Mouse (Mus musculus) lung, postnatal 0 days (tissue): ENCODE results near the gene E2f1.

Experiments used
- CTCF ChIP-seq: IDR thresholded peaks from 2 replicates; pipeline ENCODE4 v1.5.1; 2016; ENCODE audit warnings: antibody characterized with exemption, mild to moderate bottlenecking
- EP300 ChIP-seq: IDR thresholded peaks from 2 replicates; pipeline ENCODE4 v1.6.1; 2016; ENCODE audit warnings: antibody characterized with exemption, mild to moderate bottlenecking, control low read depth

DNA sequence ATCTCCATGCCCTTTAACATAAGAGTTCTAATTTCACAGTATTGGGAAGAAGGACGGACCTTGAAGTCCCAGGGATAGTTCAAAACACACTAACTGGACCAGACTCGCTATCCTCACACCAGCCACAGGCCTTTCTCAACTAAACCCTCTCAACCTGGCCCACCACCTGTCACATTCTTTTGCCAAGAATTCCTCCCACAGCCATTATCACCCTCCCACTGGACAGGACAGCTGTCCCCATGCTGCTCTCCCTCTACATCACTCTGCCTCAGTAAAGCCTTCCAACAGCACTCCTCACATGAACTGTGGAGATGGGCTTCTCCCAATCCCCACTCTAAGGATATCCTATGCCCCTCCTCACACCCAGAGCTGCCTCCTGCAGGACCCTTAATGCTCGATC is 4.1 kb downstream of the E2f1 start:
- no peak for TF ChIP-seq EP300
- no peak for TF ChIP-seq CTCF
